Mouse (Mus musculus) kidney, embryonic 16.5 days (tissue): ENCODE measurements around the gene Usp13. TPM values are rescaled to one million over a fixed set of nuclear protein-coding genes. Genes with fewer than 3 reads are reported as not detected.

ENCODE experiments used
- ATAC-seq: fragments of 200-750 bp; cut with Nextera tagmentation; 2 replicates; pipeline ENCODE4 v1.8.0; 2017; ENCODE audit warnings: moderate TSS enrichment; ENCODE audit not compliant: low FRiP score, low TSS enrichment
- H3K27ac ChIP-seq: fragments of 300-500 bp; sonication (generic); 2 replicates; pipeline ENCODE4 v1.5.1; 2014; ENCODE audit warnings: low read length
- H3K27me3 ChIP-seq: fragments of 300-500 bp; sonication (generic); 2 replicates; pipeline ENCODE4 v1.6.1; 2014; ENCODE audit warnings: low read length, control low read depth, mixed read lengths; ENCODE audit not compliant: insufficient read depth
- H3K36me3 ChIP-seq: fragments of 300-500 bp; sonication (generic); 2 replicates; pipeline ENCODE4 v1.6.1; 2014; ENCODE audit warnings: low read length, control low read depth, mixed read lengths; ENCODE audit not compliant: insufficient read depth
- H3K4me1 ChIP-seq: fragments of 300-500 bp; sonication (generic); 2 replicates; pipeline ENCODE4 v1.6.1; 2014; ENCODE audit warnings: low read length, control low read depth, mixed read lengths; ENCODE audit not compliant: insufficient read depth
- H3K4me2 ChIP-seq: fragments of 300-500 bp; sonication (generic); replicated peaks from 2 replicates; pipeline ENCODE4 v1.6.1; 2014; ENCODE audit warnings: low read depth, low read length
- H3K4me3 ChIP-seq: fragments of 300-500 bp; sonication (generic); 2 replicates; pipeline ENCODE4 v1.5.1; 2014; ENCODE audit warnings: mild to moderate bottlenecking, low read length
- H3K9ac ChIP-seq: fragments of 300-500 bp; sonication (generic); replicated peaks from 2 replicates; pipeline ENCODE4 v1.6.1; 2014; ENCODE audit warnings: low read length
- H3K9me3 ChIP-seq: fragments of 300-500 bp; sonication (generic); 2 replicates; pipeline ENCODE4 v1.6.1; 2016; ENCODE audit warnings: low read length, control low read depth
- WGBS: fragments of 180-500 bp; shearing (Covaris S2); extraction: QIAGEN DNeasy Blood & Tissue Kit; methylation state at CpG from one replicate; pipeline ENCODE4 v1.1.7; 2014; 5-methylcytosine and 5-hydroxymethylcytosine counted together
- polyA plus RNA-seq: library from polyadenylated mRNA; unstranded; fragments of >200 nt; fragmentation: Nextera tagmentation; extraction: Ambion mirVana; gene quantifications from 2 replicates; pipeline ENCODE4 v1.2.1, GENCODE M21; 2015

The Usp13 gene
- polyA plus RNA-seq = 4.5 and 5.2 TPM in 2 replicates

DNA sequence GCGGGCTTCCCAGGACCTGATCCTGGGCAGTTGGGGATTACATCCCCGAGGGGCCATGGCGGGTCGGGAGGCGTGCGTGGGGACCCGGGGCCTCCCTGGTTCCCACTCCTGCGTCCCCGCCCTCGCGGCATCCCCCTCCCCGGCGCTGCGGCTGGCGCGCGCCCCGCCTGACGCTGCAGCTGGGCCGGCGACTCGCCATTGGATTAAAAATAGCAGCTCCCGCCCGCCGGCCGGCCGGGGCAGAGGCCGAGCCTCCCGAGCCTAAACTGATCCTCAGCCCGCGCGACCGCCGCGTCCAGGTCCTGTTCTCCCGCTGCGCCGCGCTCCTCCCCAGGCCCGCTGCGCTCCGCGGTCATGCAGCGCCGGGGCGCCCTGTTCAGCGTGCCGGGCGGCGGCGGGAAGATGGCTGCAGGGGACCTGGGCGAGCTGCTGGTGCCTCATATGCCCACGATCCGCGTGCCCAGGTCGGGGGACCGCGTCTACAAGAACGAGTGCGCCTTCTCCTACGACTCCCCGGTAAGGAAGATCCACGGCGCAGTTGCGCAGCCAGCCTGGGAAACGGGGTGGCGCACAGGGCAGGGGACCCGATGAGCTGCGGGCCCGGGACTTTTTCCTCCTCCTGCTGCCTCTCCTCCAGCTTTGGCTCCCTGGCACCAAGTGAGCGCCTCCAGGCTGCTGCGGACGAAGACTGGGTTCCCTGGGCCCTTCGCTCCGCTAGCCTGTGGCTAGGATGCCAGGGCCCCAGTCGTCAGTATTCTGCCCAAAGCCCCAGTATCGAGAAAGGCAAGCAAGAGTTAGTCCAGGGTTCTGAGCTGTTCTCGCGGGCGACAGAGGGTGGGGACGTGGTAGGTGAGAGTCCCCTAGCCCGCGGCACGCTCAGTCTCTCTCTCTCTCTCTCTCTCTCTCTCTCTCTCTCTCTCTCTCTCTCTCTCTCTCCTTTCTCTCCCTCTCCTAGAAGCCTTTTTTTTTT lies at the start of gene Usp13:
Gene Usp13 (plus strand): TSS at position 190 of the 970 bp plus-strand sequence.
- Histone ChIP-seq H3K4me3 (peak within 1 kb of the TSS; percentile 69), H3K4me2 (peak within 1 kb of the TSS; percentile 86), H3K4me1 (peaks cover 5% of the 10 kb centered on the region; the same call in 1 of the 2 replicates), H3K9me3 (no peaks in the 10 kb centered on the region), H3K27me3 (no peaks in the 10 kb centered on the region), H3K9ac (peak within 1 kb of the TSS; percentile 79), H3K36me3 (no peaks in the 10 kb centered on the region), H3K27ac (peak within 1 kb of the TSS; percentile 58)
- WGBS = under 1% methylated on average over 81 of the region's 84 CpGs
- ATAC-seq = peak; percentile 95

DNA sequence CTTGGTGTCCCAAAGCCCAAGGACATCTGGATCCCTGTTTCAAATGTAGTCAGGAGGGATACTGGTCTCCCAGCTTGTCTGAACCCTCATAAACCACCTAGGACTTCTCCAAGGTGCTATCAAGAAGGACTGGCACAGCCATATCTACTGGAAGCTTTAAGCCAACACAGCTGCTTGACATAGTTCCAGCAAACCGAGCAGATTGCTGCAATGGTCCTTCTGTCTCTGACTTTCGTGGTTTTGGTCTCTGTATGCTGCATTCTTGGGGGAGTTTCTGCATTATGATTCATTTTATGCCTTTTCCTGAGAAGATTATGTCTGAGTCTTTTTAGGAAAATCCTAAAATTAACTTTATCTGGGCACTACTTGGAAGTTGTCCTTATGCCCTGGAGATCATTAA lies 46.6 kb upstream of the Usp13 start:
- Histone ChIP-seq H3K4me3 (no peak overlapping the region), H3K36me3 (no peaks in the 10 kb centered on the region), H3K27ac (no peak overlapping the region), H3K27me3 (no peaks in the 10 kb centered on the region), H3K9ac (no peak overlapping the region), H3K4me1 (no peaks in the 10 kb centered on the region), H3K9me3 (no peaks in the 10 kb centered on the region), H3K4me2 (no peak overlapping the region)
- ATAC-seq = no peak
- WGBS = 78% methylated on average over 2 of the region's 2 CpGs

DNA sequence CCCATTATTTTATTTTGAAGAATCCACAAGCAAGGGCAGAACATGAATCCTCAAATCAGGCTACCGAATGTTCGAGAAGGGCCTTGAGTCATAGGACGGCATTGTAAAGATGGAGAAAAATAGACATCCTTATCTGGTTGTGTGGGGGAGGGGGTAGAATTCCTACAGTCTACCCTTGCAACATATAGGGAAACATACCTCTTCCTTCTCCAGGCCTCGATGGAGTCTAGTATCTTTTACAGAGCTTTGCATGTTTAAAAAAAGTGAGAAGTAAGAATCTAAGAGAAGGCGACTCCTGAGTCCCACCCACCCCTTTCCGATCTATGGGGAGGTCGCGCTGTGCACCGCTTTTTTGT lies 367 bp upstream of the Usp13 start:
- Histone ChIP-seq H3K36me3 (no peaks in the 10 kb centered on the region), H3K27me3 (no peaks in the 10 kb centered on the region), H3K27ac (peak overlapping the region; percentile 58; the same call in 1 of the 2 replicates), H3K4me1 (peaks cover 5% of the 10 kb centered on the region; the same call in 1 of the 2 replicates), H3K4me3 (peak overlapping the region; percentile 69), H3K9ac (peak overlapping the region; percentile 79), H3K9me3 (no peaks in the 10 kb centered on the region), H3K4me2 (peak overlapping the region; percentile 86)
- 6% methylated on average over 9 of the region's 9 CpGs for WGBS
- no peak; the same call in 1 of the 2 replicates for ATAC-seq

DNA sequence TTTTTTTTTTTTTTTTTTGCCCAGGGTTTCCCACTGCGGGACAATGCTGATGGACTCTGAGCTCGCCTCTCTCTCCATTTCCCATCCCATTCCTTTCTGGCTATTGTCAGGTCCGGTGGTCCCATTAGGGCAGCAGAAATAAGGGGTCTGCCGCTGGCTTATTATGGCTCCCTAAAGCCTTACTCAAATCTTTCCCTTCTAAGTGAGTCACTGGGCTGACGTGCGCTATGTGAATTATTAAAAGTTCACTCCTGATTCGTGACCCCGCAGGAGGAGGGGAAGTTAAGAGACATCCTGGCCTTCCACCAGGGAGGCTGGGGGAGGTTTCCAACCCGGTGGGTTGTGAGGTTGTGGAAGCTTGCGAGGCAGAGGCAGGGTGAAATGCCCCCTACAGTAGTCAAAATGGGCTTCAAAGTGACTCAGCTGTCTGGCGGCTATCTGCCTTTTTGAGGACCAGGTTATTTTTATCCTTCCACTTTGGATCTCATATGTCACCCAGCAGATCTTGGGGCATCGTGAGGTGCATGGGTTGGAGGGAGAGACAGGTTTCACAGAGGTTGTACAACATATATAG lies 1.1 kb downstream of the Usp13 start:
- peak overlapping the region; percentile 79 for H3K9ac ChIP-seq
- ATAC-seq = no peak
- H3K4me2 ChIP-seq = peak overlapping the region; percentile 86
- no peaks in the 10 kb centered on the region for H3K27me3 ChIP-seq
- WGBS = 5% methylated on average over 12 of the region's 12 CpGs
- H3K4me1 ChIP-seq = peaks cover 5% of the 10 kb centered on the region; the same call in 1 of the 2 replicates
- H3K36me3 ChIP-seq = no peaks in the 10 kb centered on the region
- H3K27ac ChIP-seq = no peak overlapping the region
- no peaks in the 10 kb centered on the region for H3K9me3 ChIP-seq
- H3K4me3 ChIP-seq = peak overlapping the region; percentile 69

DNA sequence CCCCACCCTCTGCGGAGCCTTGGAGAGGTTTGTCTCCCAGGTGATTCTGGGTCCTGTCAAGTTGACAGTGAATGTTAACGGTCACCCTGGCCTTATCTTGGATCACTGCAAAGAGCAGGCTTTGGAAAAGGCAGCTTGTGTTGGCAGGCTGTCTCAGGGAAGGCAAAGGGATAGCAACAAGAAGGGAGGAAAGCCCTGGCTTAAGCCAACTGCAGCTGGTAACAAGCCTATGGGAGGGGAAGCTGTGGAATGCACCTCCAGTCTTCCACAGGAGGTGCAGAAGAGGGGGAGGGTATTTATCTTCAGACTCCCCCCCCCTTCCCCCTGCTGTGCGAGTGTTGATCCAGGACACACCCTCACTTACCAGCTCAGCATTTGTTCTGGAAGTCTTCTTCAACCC lies 5.3 kb downstream of the Usp13 start:
- Histone ChIP-seq H3K4me3 (no peak overlapping the region), H3K36me3 (no peaks in the 10 kb centered on the region), H3K27me3 (no peaks in the 10 kb centered on the region), H3K27ac (no peak overlapping the region), H3K4me2 (no peak overlapping the region), H3K9me3 (no peaks in the 10 kb centered on the region), H3K4me1 (peaks cover 5% of the 10 kb centered on the region; the same call in 1 of the 2 replicates), H3K9ac (no peak overlapping the region)
- WGBS = 57% methylated on average over 3 of the region's 3 CpGs
- ATAC-seq = no peak

DNA sequence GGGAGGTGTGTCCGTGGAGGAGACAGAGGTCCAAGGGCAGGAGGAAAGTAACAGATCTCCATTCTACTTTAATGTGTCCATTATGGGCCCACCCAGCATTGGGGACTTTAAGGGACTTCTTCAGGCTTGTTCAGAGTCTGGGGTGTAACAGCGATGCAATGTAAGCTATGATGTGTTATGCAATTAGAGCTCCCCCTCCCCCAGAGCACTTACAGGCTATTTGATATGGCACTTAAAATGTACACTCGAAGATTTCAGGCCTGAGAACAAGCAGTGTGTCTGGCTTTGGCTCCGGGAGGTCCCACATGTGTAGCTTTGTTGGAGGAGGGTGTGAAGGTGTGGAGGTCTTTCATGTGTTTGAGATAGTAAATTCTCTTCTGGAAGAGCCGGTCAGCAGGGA lies 7.6 kb downstream of the Usp13 start:
- no peak overlapping the region for H3K4me2 ChIP-seq
- no peaks in the 10 kb centered on the region for H3K36me3 ChIP-seq
- no peak overlapping the region for H3K9ac ChIP-seq
- no peak overlapping the region for H3K4me3 ChIP-seq
- H3K27me3 ChIP-seq = no peaks in the 10 kb centered on the region
- ATAC-seq = no peak
- H3K4me1 ChIP-seq = no peaks in the 10 kb centered on the region
- 53% methylated on average over 5 of the region's 5 CpGs for WGBS
- no peaks in the 10 kb centered on the region for H3K9me3 ChIP-seq
- H3K27ac ChIP-seq = no peak overlapping the region

DNA sequence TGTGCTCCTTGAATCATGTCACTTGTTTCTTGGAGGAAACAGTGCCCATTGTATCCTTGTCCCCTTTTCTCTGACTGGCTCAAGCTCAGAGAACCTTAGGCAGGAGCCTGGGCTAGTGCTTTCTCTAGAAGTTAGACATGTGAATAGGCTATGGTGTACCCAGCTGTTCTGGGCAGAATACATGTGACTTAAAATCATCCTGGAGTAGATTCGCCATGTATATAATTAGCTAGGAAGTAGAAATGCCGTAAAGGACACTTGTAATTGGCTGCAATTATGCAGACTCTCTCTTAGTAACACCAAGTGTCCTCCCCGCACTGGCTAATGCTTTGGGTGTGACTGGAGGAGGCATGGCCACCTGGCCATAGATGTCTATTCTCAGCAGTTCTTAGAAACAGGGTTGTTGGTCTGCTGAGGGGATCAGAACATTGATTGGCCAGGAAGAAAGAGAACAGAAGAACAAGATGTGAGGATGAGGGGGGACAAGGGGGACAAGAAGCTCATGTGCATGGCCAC lies 8.7 kb downstream of the Usp13 start:
- Histone ChIP-seq H3K36me3 (no peaks in the 10 kb centered on the region), H3K9me3 (no peaks in the 10 kb centered on the region), H3K4me3 (no peak overlapping the region), H3K27ac (no peak overlapping the region), H3K4me2 (no peak overlapping the region), H3K27me3 (no peaks in the 10 kb centered on the region), H3K4me1 (no peaks in the 10 kb centered on the region), H3K9ac (no peak overlapping the region)
- ATAC-seq = no peak
- 85% methylated on average over 3 of the region's 3 CpGs for WGBS

DNA sequence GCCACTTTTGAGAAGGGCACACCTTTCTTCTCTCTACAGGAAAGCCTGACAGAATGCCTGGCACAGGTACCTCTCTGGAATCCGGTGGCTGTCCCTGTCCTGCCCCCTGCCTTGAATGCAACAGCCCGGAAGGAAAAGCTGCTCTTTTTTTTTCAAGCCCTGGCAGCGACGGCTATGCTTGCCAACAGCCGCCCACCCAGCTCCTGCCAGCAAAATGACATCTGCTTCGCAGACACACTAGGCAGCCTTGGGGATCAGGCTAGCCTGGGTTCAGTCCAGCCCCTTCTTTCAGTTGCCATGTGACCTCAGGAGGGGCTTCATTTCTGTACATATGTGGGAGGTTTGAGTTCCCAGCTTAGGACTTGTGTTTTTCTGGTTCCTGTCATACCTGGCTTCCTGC lies 9.4 kb downstream of the Usp13 start:
- Histone ChIP-seq H3K36me3 (no peaks in the 10 kb centered on the region), H3K27ac (no peak overlapping the region), H3K4me2 (no peak overlapping the region), H3K4me1 (no peaks in the 10 kb centered on the region), H3K4me3 (no peak overlapping the region), H3K9me3 (no peaks in the 10 kb centered on the region), H3K27me3 (no peaks in the 10 kb centered on the region), H3K9ac (no peak overlapping the region)
- 80% methylated on average over 6 of the region's 6 CpGs for WGBS
- no peak for ATAC-seq

DNA sequence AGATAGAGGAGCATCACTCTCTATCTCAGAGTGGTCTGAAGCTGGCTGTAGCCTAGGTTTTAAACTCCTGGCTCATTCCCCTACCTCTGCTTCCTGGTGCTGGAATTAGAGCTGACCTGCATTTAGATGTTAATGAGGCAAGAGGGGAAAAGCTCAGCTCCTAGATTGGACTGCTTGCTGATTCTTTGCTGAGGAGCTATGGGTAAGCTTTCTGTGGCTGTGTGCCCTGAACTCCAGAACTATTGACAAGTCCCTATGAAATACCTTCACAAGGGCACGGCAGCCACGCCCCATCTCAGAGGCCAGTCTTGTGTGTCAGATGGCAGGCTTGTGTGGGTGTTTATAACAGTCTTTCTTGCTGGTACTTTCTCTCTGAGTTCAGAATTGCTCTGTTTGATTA lies 16.5 kb downstream of the Usp13 start:
- H3K27ac ChIP-seq = no peak overlapping the region
- no peak overlapping the region for H3K4me3 ChIP-seq
- no peak overlapping the region for H3K4me2 ChIP-seq
- ATAC-seq = no peak
- H3K9me3 ChIP-seq = peaks cover 4% of the 10 kb centered on the region; the same call in 1 of the 2 replicates
- WGBS = 39% methylated on average over 2 of the region's 2 CpGs
- H3K4me1 ChIP-seq = no peaks in the 10 kb centered on the region
- no peaks in the 10 kb centered on the region for H3K27me3 ChIP-seq
- 0 out of 2 replicates have a peak, but pooled peaks cover 9% of the 10 kb centered on the region for H3K36me3 ChIP-seq
- no peak overlapping the region for H3K9ac ChIP-seq
